Mouse (Mus musculus) midbrain, postnatal 0 days (tissue): ENCODE data around the gene Snai1. TPM values are rescaled to one million over a fixed set of nuclear protein-coding genes. Genes with fewer than 3 reads are reported as not detected.

Experiments used
- ATAC-seq: fragments of 200-750 bp; cut with Nextera tagmentation; 2 replicates; pipeline ENCODE4 v1.8.0; 2017; ENCODE audit warnings: moderate number of reproducible peaks, mild to moderate bottlenecking, moderate TSS enrichment, moderate library complexity; ENCODE audit not compliant: low FRiP score
- DNase-seq: peaks from one replicate; pipeline ENCODE4 v3.0.0-alpha.2; 2015; ENCODE audit warnings: low spot score
- H3K27ac ChIP-seq: fragments of 300-500 bp; sonication (generic); 2 replicates; pipeline ENCODE4 v1.5.1; 2014; ENCODE audit warnings: low read depth, mild to moderate bottlenecking, low read length, mixed read lengths
- H3K27me3 ChIP-seq: fragments of 300-500 bp; sonication (generic); 2 replicates; pipeline ENCODE4 v1.6.1; 2014; ENCODE audit warnings: low read length, control low read depth, mixed read lengths; ENCODE audit not compliant: insufficient read depth
- H3K36me3 ChIP-seq: fragments of 300-500 bp; sonication (generic); 2 replicates; pipeline ENCODE4 v1.6.1; 2014; ENCODE audit warnings: low read length, control low read depth, mixed read lengths; ENCODE audit not compliant: insufficient read depth
- H3K4me1 ChIP-seq: fragments of 300-500 bp; sonication (generic); 2 replicates; pipeline ENCODE4 v1.6.1; 2014; ENCODE audit warnings: mild to moderate bottlenecking, control low read depth, antibody characterized with exemption, low read length, mixed read lengths; ENCODE audit not compliant: insufficient read depth
- H3K4me2 ChIP-seq: fragments of 300-500 bp; sonication (generic); 2 replicates; pipeline ENCODE4 v1.6.1; 2014; ENCODE audit warnings: low read depth, mild to moderate bottlenecking, low read length, mixed read lengths; ENCODE audit not compliant: poor library complexity, severe bottlenecking
- H3K4me3 ChIP-seq: fragments of 300-500 bp; sonication (generic); 2 replicates; pipeline ENCODE4 v1.5.1; 2014; ENCODE audit warnings: low read depth, mild to moderate bottlenecking, low read length, moderate library complexity
- H3K9ac ChIP-seq: fragments of 300-500 bp; sonication (generic); replicated peaks from 2 replicates; pipeline ENCODE4 v1.6.1; 2014; ENCODE audit warnings: mild to moderate bottlenecking, low read length, moderate library complexity, mixed read lengths; ENCODE audit not compliant: poor library complexity, severe bottlenecking
- H3K9me3 ChIP-seq: fragments of 300-500 bp; sonication (generic); 2 replicates; pipeline ENCODE4 v1.6.1; 2016; ENCODE audit warnings: low read length, control low read depth
- CTCF ChIP-seq: IDR thresholded peaks from 2 replicates; pipeline ENCODE4 v1.5.1; 2016; ENCODE audit warnings: antibody characterized with exemption, mild to moderate bottlenecking
- WGBS: fragments of 180-500 bp; shearing (Covaris S2); extraction: QIAGEN DNeasy Blood & Tissue Kit; methylation state at CpG from one replicate; pipeline ENCODE4 v1.1.7; 2014; 5-methylcytosine and 5-hydroxymethylcytosine counted together
- polyA plus RNA-seq: library from polyadenylated mRNA; unstranded; fragments of >200 nt; fragmentation: Nextera tagmentation; extraction: Ambion mirVana; gene quantifications from 2 replicates; pipeline ENCODE4 v1.2.1, GENCODE M21; 2015
- total RNA-seq: library from RNA; depleted of rRNA; stranded (reverse); fragments of >200 nt; gene quantifications from 2 replicates; pipeline ENCODE4 v1.2.3, GENCODE M21; 2014

The Snai1 gene
- total and polyA plus RNA-seq, 2 experiments from 2014 or later, result 0.71 to 3.8 TPM

GRCm38 (mm10) chr2:167514641-167515040, 23.4 kb upstream of the Snai1 start:
- WGBS, result 97% methylated on average over 4 of the region's 4 CpGs
- no peaks in the 10 kb centered on the region for H3K4me1 ChIP-seq
- TF ChIP-seq CTCF, result no peak
- DNase-seq (no peak), ATAC-seq (no peak)
- H3K36me3 ChIP-seq, result peaks cover 65% of the 10 kb centered on the region
- no peak overlapping the region for H3K27ac ChIP-seq
- no peaks in the 10 kb centered on the region for H3K9me3 ChIP-seq
- no peak overlapping the region for H3K9ac ChIP-seq
- no peaks in the 10 kb centered on the region for H3K27me3 ChIP-seq
- H3K4me2 ChIP-seq, result no peak overlapping the region
- no peak overlapping the region for H3K4me3 ChIP-seq

DNA sequence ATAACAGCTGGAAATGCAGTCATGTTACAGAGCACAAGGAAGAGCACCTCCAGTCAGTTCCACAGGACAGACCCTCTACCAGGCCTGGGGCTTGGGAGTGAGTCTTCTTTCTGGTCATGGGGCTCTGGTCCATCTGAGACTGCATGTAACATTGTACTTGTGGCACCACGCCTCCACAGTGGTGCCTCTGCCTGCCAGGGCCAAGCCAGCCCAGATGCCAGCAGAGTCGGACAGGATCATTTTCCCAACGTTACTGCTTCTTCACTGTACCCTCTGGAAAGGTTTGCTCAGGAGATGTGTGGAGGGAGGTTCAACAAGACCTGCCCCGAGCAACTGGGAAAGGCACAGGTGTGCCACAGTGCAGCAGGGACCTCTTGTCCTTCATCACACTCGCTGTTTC, 22.3 kb upstream of the Snai1 start:
- Histone ChIP-seq H3K4me2 (no peak overlapping the region), H3K4me1 (no peaks in the 10 kb centered on the region), H3K36me3 (peaks cover 61% of the 10 kb centered on the region), H3K9me3 (no peaks in the 10 kb centered on the region), H3K27ac (no peak overlapping the region), H3K27me3 (no peaks in the 10 kb centered on the region), H3K9ac (no peak overlapping the region), H3K4me3 (no peak overlapping the region)
- ATAC-seq (no peak), DNase-seq (no peak)
- 94% methylated on average over 5 of the region's 5 CpGs for WGBS
- no peak for TF ChIP-seq CTCF

DNA sequence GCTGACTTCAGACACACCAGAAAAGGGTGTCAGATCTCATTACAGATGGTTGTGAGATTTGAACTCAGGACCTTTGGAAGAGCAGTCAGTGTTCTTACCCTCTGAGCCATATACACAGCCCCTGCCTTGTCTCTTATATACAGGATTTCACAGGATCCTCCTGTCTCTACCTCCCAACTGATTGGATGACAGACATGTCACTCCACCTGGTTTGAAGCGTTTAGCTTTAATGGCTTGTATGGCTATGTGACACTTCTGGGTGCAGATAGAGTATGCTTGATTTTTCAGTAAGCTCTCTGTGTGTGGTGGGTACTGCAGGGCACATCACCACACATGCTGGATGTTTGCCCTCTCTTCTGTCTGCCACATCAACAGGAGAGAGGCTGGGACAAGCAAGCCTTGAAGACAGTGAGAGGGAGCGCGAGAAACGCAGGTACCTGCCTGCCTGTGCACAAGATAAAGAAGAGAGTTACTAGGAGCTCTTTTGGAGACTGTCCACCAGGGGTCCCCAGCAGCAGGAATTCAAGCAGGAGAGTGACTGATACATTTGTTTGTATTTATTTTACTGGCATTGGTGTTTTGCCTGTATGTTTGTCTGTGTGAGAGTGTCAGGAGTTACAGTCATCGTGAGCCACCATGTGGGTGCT, 18.3 kb upstream of the Snai1 start:
- H3K4me3 ChIP-seq, result no peak overlapping the region
- H3K9me3 ChIP-seq, result no peaks in the 10 kb centered on the region
- no peaks in the 10 kb centered on the region for H3K4me1 ChIP-seq
- 80% methylated on average over 5 of the region's 5 CpGs for WGBS
- H3K27me3 ChIP-seq, result no peaks in the 10 kb centered on the region
- H3K27ac ChIP-seq, result no peak overlapping the region
- DNase-seq (no peak), ATAC-seq (no peak)
- H3K36me3 ChIP-seq, result peaks cover 31% of the 10 kb centered on the region
- no peak overlapping the region for H3K9ac ChIP-seq
- TF ChIP-seq CTCF, result peak; percentile 63
- H3K4me2 ChIP-seq, result no peak overlapping the region

DNA sequence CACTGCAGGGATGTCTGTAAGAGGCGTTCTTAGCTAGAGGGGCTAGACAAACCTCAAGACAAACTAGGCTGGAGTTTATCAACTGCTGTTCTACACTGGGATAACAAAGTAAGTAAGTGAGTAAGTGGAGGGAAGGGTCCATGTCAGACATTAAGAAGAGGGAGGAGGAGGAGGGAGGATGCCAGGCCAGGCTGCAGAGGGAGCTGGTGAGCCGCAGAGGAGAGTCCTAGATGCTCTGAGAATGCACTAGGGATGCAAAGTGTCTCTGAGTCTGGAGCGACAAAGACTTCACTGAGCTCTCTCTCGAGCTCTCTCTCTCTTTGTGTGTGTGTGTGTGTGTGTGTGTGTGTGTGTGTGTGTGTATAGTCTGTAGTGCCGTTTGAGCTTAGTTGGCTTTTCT, 9.7 kb upstream of the Snai1 start:
- Histone ChIP-seq H3K4me2 (no peak overlapping the region), H3K27me3 (no peaks in the 10 kb centered on the region), H3K9me3 (no peaks in the 10 kb centered on the region), H3K4me3 (no peak overlapping the region), H3K27ac (no peak overlapping the region), H3K9ac (no peak overlapping the region), H3K36me3 (no peaks in the 10 kb centered on the region), H3K4me1 (no peaks in the 10 kb centered on the region)
- TF ChIP-seq CTCF, result peak; percentile 66
- DNase-seq (no peak), ATAC-seq (no peak)
- WGBS, result 9% methylated on average over 5 of the region's 5 CpGs

DNA sequence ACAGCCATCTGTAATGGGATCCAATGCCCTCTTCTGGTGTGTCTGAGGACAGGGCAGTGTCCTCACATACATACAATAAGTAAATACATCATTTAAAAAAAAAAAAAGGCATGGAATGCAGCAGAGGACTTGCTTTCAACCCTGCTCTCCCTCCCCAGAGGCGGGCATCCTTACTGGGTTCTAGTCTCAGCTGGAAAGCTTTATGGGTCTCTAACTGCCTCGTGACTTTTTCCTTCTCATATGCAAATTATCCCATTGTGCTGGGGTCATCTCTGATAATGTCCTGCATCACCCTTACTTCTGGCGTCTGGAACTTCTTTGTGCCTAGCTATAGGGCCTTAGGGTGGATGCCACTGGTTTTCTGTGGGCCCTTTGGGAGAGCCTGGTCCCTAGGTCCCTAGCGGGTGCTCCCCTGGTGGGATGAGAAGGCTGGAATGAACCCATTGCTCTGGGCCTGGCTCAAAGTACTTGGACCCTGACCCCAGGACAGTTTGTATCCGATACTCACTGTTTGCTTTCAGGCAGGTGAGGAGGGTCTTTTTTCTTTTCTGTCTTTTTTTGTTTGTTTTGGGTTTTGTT, 8.0 kb upstream of the Snai1 start:
- TF ChIP-seq CTCF, result no peak
- Histone ChIP-seq H3K36me3 (no peaks in the 10 kb centered on the region), H3K27me3 (no peaks in the 10 kb centered on the region), H3K9me3 (no peaks in the 10 kb centered on the region), H3K4me2 (no peak overlapping the region), H3K9ac (no peak overlapping the region), H3K4me1 (no peaks in the 10 kb centered on the region), H3K27ac (no peak overlapping the region), H3K4me3 (no peak overlapping the region)
- WGBS, result 34% methylated on average over 5 of the region's 5 CpGs
- no peak for ATAC-seq
- no peak for DNase-seq

DNA sequence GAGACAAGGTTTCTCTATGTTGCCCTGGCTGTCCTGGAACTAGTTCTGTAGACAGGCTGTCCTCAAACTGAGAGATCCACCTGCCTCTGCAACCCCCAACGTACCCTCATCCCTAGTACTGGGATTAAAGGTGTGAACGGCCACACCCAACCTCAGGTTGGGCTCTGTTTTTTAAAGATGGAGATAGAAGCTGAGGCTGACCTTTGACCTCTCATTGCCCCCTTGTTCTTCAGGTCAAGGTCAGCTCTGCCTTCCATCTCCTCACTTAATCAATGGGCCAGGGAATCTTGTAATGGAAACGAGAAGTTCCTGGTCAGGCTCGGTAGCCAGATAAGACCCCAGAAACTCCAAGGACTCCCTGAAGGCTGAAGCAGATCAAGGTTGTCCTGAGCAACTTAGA, 7.5 kb upstream of the Snai1 start:
- no peak for TF ChIP-seq CTCF
- H3K36me3 ChIP-seq, result no peaks in the 10 kb centered on the region
- H3K4me2 ChIP-seq, result no peak overlapping the region
- no peak overlapping the region for H3K4me3 ChIP-seq
- WGBS, result 89% methylated on average over 4 of the region's 4 CpGs
- H3K9ac ChIP-seq, result no peak overlapping the region
- no peak for DNase-seq
- no peak for ATAC-seq
- H3K27ac ChIP-seq, result no peak overlapping the region
- no peaks in the 10 kb centered on the region for H3K27me3 ChIP-seq
- H3K9me3 ChIP-seq, result no peaks in the 10 kb centered on the region
- H3K4me1 ChIP-seq, result no peaks in the 10 kb centered on the region
